Mouse (Mus musculus) stomach, embryonic 15.5 days (tissue): ENCODE data around the gene Aco2. TPM values are rescaled to one million over a fixed set of nuclear protein-coding genes. Genes with fewer than 3 reads are reported as not detected.

Experiments used
- ATAC-seq: fragments of 200-750 bp; cut with Nextera tagmentation; 2 replicates; pipeline ENCODE4 v1.8.0; 2017; ENCODE audit warnings: low read depth, moderate number of reproducible peaks, moderate TSS enrichment; ENCODE audit not compliant: insufficient read depth, low FRiP score
- H3K27ac ChIP-seq: fragments of 300-500 bp; sonication (generic); 2 replicates; pipeline ENCODE4 v1.5.1; 2015; ENCODE audit warnings: mild to moderate bottlenecking, inconsistent platforms
- H3K27me3 ChIP-seq: fragments of 300-500 bp; sonication (generic); replicated peaks from 2 replicates; pipeline ENCODE4 v1.6.1; 2015; ENCODE audit warnings: inconsistent platforms
- H3K36me3 ChIP-seq: fragments of 300-500 bp; sonication (generic); 2 replicates; pipeline ENCODE4 v1.6.1; 2015; ENCODE audit warnings: inconsistent platforms
- H3K4me1 ChIP-seq: fragments of 300-500 bp; sonication (generic); 2 replicates; pipeline ENCODE4 v1.6.1; 2015; ENCODE audit warnings: inconsistent platforms
- H3K4me2 ChIP-seq: fragments of 300-500 bp; sonication (generic); 2 replicates; pipeline ENCODE4 v1.6.1; 2015; ENCODE audit warnings: mild to moderate bottlenecking, inconsistent platforms
- H3K4me3 ChIP-seq: fragments of 300-500 bp; sonication (generic); replicated peaks from 2 replicates; pipeline ENCODE4 v1.5.1; 2015; ENCODE audit warnings: inconsistent platforms
- H3K9ac ChIP-seq: fragments of 300-500 bp; sonication (generic); 2 replicates; pipeline ENCODE4 v1.6.1; 2015; ENCODE audit warnings: inconsistent platforms
- H3K9me3 ChIP-seq: fragments of 300-500 bp; sonication (generic); 2 replicates; pipeline ENCODE4 v1.6.1; 2016; ENCODE audit warnings: inconsistent platforms
- WGBS: fragments of 180-500 bp; shearing (Covaris S2); methylation state at CpG from one replicate; pipeline ENCODE4 v1.1.7; 2015; 5-methylcytosine and 5-hydroxymethylcytosine counted together
- polyA plus RNA-seq: library from polyadenylated mRNA; unstranded; fragments of >200 nt; fragmentation: Nextera tagmentation; extraction: Ambion mirVana; gene quantifications from 2 replicates; pipeline ENCODE4 v1.2.1, GENCODE M21; 2015

The Aco2 gene
- polyA plus RNA-seq, 1 experiment from 2014 or later = 153 TPM

- Histone ChIP-seq H3K4me1 (0 out of 2 replicates have a peak, but pooled peaks cover 3% of the 10 kb centered on the region), H3K4me3 (no peak overlapping the region), H3K36me3 (peaks cover 63% of the 10 kb centered on the region), H3K27me3 (no peaks in the 10 kb centered on the region), H3K9ac (no peak overlapping the region), H3K4me2 (no peak overlapping the region), H3K27ac (no peak overlapping the region), H3K9me3 (no peaks in the 10 kb centered on the region)
- no peak for ATAC-seq
- WGBS = 54% methylated on average over 2 of the region's 2 CpGs
Observed at GRCm38 (mm10) chr15:81912498-81912897, 40.4 kb downstream of the Aco2 start.

GRCm38 (mm10) chr15:81914668-81915067, 42.6 kb downstream of the Aco2 start:
- H3K36me3 ChIP-seq = peaks cover 51% of the 10 kb centered on the region
- no peaks in the 10 kb centered on the region for H3K27me3 ChIP-seq
- no peak overlapping the region for H3K27ac ChIP-seq
- H3K9ac ChIP-seq = no peak overlapping the region
- no peak overlapping the region for H3K4me3 ChIP-seq
- no peak overlapping the region for H3K4me2 ChIP-seq
- no peaks in the 10 kb centered on the region for H3K9me3 ChIP-seq
- 0 out of 2 replicates have a peak, but pooled peaks cover 3% of the 10 kb centered on the region for H3K4me1 ChIP-seq
- WGBS = 81% methylated on average over 5 of the region's 5 CpGs
- ATAC-seq = no peak

- no peak overlapping the region for H3K4me3 ChIP-seq
- no peaks in the 10 kb centered on the region for H3K27me3 ChIP-seq
- H3K9me3 ChIP-seq = no peaks in the 10 kb centered on the region
- no peak for ATAC-seq
- H3K36me3 ChIP-seq = peaks cover 43% of the 10 kb centered on the region
- H3K9ac ChIP-seq = no peak overlapping the region
- no peak overlapping the region for H3K4me2 ChIP-seq
- H3K4me1 ChIP-seq = 0 out of 2 replicates have a peak, but pooled peaks cover 3% of the 10 kb centered on the region
- 67% methylated on average over 5 of the region's 5 CpGs for WGBS
- no peak overlapping the region for H3K27ac ChIP-seq
Observed at GRCm38 (mm10) chr15:81915663-81916062, 43.6 kb downstream of the Aco2 start.

- H3K36me3 ChIP-seq = peaks cover 35% of the 10 kb centered on the region
- H3K27ac ChIP-seq = no peak overlapping the region
- H3K4me3 ChIP-seq = no peak overlapping the region
- H3K9me3 ChIP-seq = no peaks in the 10 kb centered on the region
- H3K9ac ChIP-seq = no peak overlapping the region
- ATAC-seq = no peak
- no peak overlapping the region for H3K4me2 ChIP-seq
- H3K4me1 ChIP-seq = 0 out of 2 replicates have a peak, but pooled peaks cover 3% of the 10 kb centered on the region
- WGBS = 88% methylated on average over 12 of the region's 12 CpGs
- no peaks in the 10 kb centered on the region for H3K27me3 ChIP-seq
Observed at GRCm38 (mm10) chr15:81917201-81917600, 45.1 kb downstream of the Aco2 start.

- Histone ChIP-seq H3K4me3 (no peak overlapping the region), H3K9me3 (no peaks in the 10 kb centered on the region), H3K9ac (no peak overlapping the region), H3K27me3 (no peaks in the 10 kb centered on the region), H3K4me1 (no peaks in the 10 kb centered on the region), H3K27ac (no peak overlapping the region), H3K36me3 (peaks cover 30% of the 10 kb centered on the region; the same call in 1 of the 2 replicates), H3K4me2 (no peak overlapping the region)
- ATAC-seq = no peak
- WGBS = 59% methylated on average over 6 of the region's 6 CpGs
Observed at GRCm38 (mm10) chr15:81917621-81918463, 45.7 kb downstream of the Aco2 start.

GRCm38 (mm10) chr15:81919062-81919461, 47.0 kb downstream of the Aco2 start:
- H3K4me2 ChIP-seq = no peak overlapping the region
- no peak overlapping the region for H3K9ac ChIP-seq
- whole genome bisulfite sequencing = 79% methylated on average over 5 of the region's 5 CpGs
- H3K27ac ChIP-seq = no peak overlapping the region
- no peaks in the 10 kb centered on the region for H3K27me3 ChIP-seq
- peaks cover 18% of the 10 kb centered on the region; the same call in 1 of the 2 replicates for H3K36me3 ChIP-seq
- no peak overlapping the region for H3K4me3 ChIP-seq
- H3K4me1 ChIP-seq = no peaks in the 10 kb centered on the region
- no peak for ATAC-seq
- H3K9me3 ChIP-seq = no peaks in the 10 kb centered on the region

GRCm38 (mm10) chr15:81920546-81921217, 48.6 kb downstream of the Aco2 start:
- H3K36me3 ChIP-seq = peaks cover 8% of the 10 kb centered on the region; the same call in 1 of the 2 replicates
- 85% methylated on average over 10 of the region's 10 CpGs for WGBS
- no peak overlapping the region for H3K27ac ChIP-seq
- no peaks in the 10 kb centered on the region for H3K27me3 ChIP-seq
- no peak overlapping the region for H3K4me2 ChIP-seq
- H3K4me1 ChIP-seq = peaks cover 12% of the 10 kb centered on the region
- ATAC-seq = no peak
- no peak overlapping the region for H3K9ac ChIP-seq
- H3K4me3 ChIP-seq = no peak overlapping the region
- no peaks in the 10 kb centered on the region for H3K9me3 ChIP-seq

GRCm38 (mm10) chr15:81921255-81921654, 49.1 kb downstream of the Aco2 start:
- 0 out of 2 replicates have a peak, but pooled peaks cover 4% of the 10 kb centered on the region for H3K36me3 ChIP-seq
- H3K27me3 ChIP-seq = no peaks in the 10 kb centered on the region
- no peak overlapping the region for H3K27ac ChIP-seq
- H3K4me1 ChIP-seq = peaks cover 12% of the 10 kb centered on the region
- no peaks in the 10 kb centered on the region for H3K9me3 ChIP-seq
- no peak overlapping the region for H3K9ac ChIP-seq
- no peak overlapping the region for H3K4me3 ChIP-seq
- no peak overlapping the region for H3K4me2 ChIP-seq
- 63% methylated on average over 5 of the region's 5 CpGs for WGBS
- ATAC-seq = no peak

GRCm38 (mm10) chr15:81924933-81925332, 52.8 kb downstream of the Aco2 start:
- H3K4me1 ChIP-seq = peaks cover 17% of the 10 kb centered on the region

GRCm38 (mm10) chr15:81925760-81926445, 53.8 kb downstream of the Aco2 start, which contains the start of gene Polr3h:
Polr3h (minus strand) TSS chr15:81926240.
- WGBS = under 1% methylated on average over 54 of the region's 54 CpGs
- H3K4me1 ChIP-seq = peaks cover 17% of the 10 kb centered on the region
- H3K4me3 ChIP-seq = peak within 1 kb of the TSS; percentile 74
- peak within 1 kb of the TSS; percentile 56 for H3K9ac ChIP-seq
- 0 out of 2 replicates have a peak, but pooled peaks cover 2% of the 10 kb centered on the region for H3K36me3 ChIP-seq
- no peaks in the 10 kb centered on the region for H3K27me3 ChIP-seq
- peak within 1 kb of the TSS; percentile 16; the same call in 1 of the 2 replicates for H3K27ac ChIP-seq
- no peaks in the 10 kb centered on the region for H3K9me3 ChIP-seq
- ATAC-seq = peak; percentile 95
- peak within 1 kb of the TSS; percentile 93 for H3K4me2 ChIP-seq

More at GRCm38 (mm10) chr15:81924933-81925332, 52.8 kb downstream of the Aco2 start:
- Histone ChIP-seq H3K4me2 (peak overlapping the region; percentile 93), H3K9ac (no peak overlapping the region), H3K36me3 (0 out of 2 replicates have a peak, but pooled peaks cover 2% of the 10 kb centered on the region), H3K4me3 (peak overlapping the region; percentile 74), H3K27ac (no peak overlapping the region), H3K27me3 (no peaks in the 10 kb centered on the region), H3K9me3 (no peaks in the 10 kb centered on the region)
- no peak for ATAC-seq
- WGBS = 82% methylated on average over 11 of the region's 11 CpGs

GRCm38 (mm10) chr15:81926446-81926822, 54.3 kb downstream of the Aco2 start:
- 32% methylated on average over 9 of the region's 9 CpGs for WGBS
- H3K4me3 ChIP-seq = peak overlapping the region; percentile 74; the same call in 1 of the 2 replicates

More at GRCm38 (mm10) chr15:81926446-81926822, 54.3 kb downstream of the Aco2 start:
- H3K9ac ChIP-seq = no peak overlapping the region
- H3K4me1 ChIP-seq = peaks cover 17% of the 10 kb centered on the region
- H3K9me3 ChIP-seq = no peaks in the 10 kb centered on the region
- peak overlapping the region; percentile 93; the same call in 1 of the 2 replicates for H3K4me2 ChIP-seq
- ATAC-seq = no peak
- no peaks in the 10 kb centered on the region for H3K27me3 ChIP-seq
- 0 out of 2 replicates have a peak, but pooled peaks cover 2% of the 10 kb centered on the region for H3K36me3 ChIP-seq
- H3K27ac ChIP-seq = 0 out of 2 replicates have a peak overlapping the region, but pooled peaks have one; percentile 16
